Mouse (Mus musculus) mesoderm, embryonic 11.5 days (tissue): ENCODE data around the gene Clasp1.
A peak's percentile ranks its signal among the peaks of the same experiment; 100 is the strongest.

Experiments
- DNase-seq: peaks from one replicate; pipeline ENCODE4 v3.0.0-alpha.2; 2012; ENCODE audit warnings: low read depth, low spot score

The Clasp1 gene

DNA sequence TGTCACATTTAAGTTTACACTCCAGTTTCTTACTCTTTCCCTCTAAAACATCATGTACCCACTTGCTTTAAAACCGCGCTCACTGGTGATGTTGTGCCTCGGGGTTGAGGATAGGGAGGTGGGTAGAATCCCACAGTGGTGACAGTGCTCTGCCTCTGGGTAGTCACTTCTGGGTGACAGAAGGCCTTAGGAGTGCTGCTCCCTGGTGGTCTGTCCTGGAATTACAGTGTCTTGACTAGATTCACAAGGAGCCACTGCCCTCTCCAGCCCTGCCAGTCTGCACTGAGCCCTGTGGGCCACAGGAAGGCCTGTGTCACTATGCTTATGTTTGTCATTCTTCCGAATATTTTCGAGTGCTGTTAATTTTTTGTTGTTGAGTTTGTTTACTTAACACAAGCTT, 109.5 kb downstream of the Clasp1 start:
- DNase-seq = peak; percentile 84

DNA sequence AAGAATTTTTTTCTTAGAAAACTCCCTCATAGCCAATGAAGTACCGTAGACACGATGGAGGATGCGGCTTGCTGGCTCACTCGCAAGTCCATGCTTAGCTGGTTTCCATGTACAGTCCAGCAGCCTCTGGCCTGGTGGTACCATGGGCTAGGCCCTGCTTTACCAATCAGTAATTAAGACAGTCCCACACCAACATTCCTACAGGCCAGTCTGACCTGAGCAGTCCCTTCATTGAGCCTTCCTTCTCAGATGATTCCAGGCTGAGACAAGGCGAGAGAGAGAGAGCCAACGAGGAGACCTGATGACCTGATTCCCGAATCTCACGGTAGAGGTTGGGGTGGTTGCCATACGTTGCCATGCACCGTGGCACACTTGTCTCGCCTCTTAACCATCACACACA, 111.7 kb downstream of the Clasp1 start:
- no peak for DNase-seq

DNA sequence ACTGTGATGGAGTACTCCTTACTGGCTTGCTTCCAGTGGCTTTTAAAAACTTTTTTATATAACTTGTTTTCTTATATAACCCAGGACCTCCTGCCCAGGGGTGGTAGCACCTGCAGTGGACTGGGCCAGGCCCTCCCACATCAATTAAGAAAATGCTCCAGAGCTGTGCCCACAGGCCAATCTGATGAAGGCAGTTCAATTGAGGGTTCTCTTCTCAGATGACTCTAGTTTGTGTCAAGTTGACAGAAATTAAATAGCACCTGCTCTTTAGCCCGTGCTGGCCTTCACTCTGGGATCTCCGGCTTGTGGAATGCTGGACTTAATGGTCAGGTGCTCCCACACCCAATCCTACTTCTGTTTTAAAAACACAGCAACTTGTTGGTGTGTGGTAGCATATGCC, 112.8 kb downstream of the Clasp1 start:
- no peak for DNase-seq

DNA sequence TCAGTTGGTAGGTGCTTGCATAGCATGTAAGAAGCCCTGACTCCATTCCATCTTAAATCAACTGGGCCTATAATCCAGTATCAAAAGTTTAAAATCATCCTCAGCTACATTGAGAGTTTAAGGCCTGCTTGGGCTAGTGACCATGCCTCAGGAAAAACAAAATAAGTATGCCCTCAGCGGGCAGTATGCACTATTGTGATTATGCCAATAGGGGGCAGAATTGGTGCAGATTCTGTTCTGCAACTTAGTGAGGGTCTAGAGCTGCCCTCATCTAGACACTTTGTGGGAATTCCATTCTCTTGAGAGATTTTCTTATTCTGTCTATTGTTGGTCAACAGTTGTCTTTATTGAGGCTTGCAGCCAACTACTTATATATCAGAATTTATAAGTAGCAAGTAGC, 116.9 kb downstream of the Clasp1 start:
- no peak for DNase-seq

DNA sequence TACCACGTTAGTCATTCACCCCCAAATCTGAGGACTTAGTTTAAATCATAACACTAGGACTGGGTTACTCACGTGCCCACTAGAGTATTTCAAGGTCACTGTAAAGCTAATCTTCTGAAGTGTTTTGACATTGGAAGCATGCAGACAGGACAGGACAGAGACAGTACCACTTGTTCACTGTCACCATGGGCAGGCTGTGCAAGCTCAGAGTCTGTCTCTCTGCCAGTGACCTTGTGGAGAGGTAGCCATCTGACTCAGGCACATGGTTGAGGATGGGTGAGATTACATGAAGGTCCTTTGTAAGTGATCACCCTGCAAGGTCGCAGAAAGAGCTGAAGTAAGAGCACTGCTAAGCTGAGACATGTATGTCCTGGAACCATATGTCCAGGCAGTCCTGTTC, 122.1 kb downstream of the Clasp1 start:
- no peak for DNase-seq

DNA sequence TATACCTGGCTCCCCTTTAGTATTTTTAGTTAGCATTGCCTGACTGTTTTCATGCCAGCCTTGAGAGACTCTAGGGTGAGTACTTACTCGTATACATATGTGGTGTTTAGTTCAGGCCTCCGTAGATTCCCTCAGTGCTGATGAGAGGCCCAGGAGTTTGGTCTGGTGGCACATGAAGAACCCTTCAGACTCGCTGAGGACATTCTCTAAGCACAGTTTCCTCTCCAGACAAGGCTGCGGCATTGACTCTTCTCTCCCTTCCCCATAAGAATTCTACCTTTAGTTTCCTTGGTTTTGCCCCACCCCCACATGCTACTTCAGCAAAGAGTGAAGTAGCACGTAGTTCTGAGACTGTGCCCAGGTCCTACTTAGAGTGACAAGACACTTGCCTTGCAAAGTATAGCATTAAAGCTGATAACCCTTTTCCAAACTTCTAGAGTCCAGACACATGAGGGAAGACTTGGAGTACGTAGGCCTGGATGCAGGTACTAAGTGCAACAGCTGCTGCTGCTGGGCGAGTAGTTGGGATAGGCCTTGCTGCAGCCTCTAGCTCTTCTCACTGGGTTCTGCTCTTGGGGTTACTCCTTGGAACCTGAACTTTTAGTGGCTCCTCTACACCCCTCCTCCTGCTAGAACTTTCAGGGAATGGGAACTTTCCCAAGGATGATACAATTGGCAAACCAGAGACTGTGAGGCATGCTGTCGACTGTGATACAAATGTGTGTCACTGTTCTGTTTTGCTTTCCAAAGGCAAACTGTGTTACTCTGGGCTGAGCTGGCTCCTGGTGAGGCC, 123.1 kb downstream of the Clasp1 start:
- DNase-seq = no peak

DNA sequence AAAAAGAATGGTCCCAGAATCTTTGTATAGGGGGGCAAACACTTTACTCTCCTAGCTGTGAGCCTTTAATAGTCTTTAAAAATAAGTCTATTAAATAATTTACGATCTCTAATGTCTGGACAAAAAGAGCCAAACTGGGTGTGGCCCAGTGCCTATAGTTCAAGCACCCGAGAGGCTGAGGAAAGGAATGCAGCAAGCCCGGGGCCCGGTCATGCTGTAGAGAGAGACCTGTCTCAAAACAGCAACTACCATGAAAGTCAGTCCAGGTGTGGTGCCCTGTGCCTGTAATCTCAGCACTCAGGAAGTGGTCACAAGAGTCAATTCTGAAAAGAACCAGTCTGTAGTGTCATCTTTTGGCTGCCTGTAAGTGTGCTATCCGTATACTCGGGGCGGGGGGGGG, 127.4 kb downstream of the Clasp1 start:
- no peak for DNase-seq

DNA sequence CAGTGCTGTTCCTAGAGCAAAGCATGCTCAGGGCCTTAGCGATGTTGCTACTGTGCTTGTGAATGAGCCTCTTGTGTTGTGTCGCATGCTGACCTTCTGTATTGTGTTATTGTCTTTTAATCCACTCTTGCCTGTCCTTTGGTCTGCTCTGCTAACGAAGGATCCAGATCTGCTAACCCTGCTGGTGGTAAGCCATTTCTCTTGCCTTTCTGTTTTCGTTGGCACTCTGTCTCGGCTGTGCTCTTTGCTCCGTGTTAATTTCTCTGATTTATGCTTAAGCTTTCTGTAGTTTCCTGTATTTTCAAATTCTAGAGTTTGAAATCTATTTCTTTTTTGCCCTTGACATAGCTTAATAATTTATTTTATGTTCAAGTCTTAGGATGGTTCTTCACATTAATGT, 134.3 kb downstream of the Clasp1 start:
- no peak for DNase-seq

DNA sequence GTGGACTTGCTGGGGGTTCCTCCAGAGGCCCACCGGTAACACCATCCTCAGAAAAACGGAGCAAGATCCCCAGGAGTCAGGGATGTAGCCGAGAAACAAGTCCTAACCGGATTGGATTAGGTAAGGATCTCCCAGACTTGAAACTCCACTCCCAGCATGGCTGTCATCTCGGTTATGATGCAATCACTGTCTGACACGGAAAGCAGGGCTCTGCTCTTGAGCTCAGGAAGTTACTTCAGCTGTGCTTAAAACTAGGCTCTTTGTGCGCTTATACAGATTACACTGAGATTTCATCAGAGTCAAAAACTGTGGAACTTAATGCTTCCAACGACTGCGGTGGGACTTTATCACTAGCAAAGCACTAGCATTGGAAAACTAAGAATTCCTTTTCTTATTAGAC, 136.5 kb downstream of the Clasp1 start:
- no peak for DNase-seq

DNA sequence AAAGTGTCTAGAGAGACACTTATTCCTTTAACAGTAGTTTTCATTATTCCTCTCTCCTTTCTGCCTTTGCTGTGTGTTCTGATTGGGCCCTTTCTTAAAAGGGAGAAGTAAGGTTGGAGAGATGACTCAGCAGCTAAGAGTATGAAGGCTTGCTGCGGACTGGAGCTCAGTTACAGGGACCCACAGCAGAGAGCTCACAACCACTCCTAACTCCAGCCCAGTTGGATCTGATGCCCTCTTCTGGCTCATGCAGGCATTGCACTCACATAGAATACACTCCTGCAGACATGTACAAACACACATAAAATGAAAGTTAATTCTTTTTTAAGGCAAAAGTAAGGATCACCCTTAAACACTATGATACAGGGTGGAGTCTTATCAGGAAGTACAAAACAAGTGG, 140.4 kb downstream of the Clasp1 start:
- DNase-seq = no peak

DNA sequence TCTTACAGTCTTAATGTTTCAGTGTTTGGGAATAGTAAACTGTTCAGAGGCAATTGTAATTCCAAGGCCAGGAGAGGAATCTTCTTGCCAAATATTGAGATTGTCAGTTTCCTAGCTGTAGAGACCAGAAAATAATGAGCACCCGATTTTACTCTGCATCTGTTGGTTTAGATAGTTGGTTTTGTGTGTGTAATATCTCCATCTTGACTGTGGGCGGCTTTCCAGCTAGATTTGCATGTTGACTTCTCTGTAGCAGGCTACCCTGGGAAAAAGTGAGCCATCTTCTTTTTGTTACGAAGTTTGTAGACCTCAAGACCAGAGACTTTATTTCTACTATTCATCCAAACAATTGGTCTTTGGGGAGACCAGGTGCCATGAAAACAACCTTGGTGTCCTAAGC, 142.4 kb downstream of the Clasp1 start:
- no peak for DNase-seq

DNA sequence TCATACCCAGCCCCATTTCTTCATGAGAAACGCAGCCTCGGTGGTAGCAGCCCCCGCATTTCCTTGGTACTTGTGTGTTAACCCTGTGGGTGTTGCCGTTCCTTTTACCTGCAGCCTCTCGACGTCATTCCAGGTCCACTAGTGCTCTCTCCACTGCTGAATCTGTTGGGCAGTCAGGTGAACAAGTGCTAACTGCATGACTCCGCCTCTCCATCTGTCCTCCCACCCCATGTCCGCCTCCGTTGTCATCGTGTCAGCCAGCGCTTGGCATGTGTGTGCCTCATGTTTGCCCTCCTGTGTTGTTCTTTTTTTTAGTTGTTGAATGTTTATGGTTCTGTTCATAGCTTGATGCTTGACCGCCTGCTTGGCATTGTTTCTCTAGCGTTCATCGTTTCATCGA, 147.2 kb downstream of the Clasp1 start:
- DNase-seq = no peak

DNA sequence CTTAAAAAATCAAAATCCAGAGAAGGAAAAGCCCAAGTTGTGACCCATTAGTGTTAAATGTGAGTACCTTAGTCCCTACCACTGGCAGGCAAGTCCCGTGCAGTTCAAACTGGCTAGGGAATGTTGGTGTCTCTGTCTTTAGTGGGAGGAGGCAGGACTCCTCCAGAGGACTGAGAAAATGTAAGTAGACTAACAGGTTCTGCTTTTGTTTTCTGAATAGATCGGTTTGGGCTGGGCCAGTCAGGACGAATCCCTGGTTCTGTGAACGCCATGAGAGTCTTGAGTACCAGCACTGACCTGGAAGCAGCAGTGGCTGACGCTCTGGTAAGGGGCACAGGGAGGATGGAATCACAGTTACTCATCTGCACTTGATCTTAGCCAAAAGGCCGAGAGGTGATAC, 150.2 kb downstream of the Clasp1 start:
- no peak for DNase-seq

DNA sequence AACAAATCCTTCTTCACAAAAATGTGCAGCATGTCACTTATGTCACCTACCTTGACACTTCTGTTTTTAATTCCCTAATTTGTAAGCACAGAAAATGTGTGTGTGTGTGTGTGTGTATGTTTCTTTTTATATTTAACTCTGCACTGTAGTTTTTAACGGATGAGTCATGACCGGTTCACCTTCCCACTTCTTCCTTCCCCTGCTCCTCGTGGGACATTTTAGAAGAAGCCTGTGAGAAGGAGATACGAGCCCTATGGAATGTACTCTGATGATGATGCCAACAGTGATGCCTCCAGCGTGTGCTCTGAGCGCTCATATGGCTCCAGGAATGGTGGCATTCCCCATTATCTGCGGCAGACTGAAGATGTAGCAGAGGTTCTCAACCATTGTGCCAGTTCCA, 154.0 kb downstream of the Clasp1 start:
- DNase-seq = no peak

DNA sequence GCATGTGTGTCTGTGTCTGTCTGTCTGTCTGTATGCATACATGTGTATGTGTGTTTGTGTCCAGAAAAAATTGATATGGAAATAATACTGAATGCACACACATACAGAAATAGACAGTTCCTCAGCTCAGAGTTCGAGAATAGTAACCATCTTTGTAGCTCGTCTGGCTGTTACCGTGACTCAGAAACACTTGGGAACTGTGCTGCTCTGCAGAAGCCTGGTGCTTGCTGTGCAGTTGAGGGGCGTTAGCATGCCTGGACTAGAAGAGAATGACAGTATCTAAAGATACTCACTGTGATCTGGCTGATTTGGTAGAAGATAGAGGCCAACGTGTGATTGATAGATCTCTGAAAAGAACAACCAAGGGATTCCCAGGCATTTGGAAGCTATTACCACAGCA, 159.9 kb downstream of the Clasp1 start:
- no peak for DNase-seq

DNA sequence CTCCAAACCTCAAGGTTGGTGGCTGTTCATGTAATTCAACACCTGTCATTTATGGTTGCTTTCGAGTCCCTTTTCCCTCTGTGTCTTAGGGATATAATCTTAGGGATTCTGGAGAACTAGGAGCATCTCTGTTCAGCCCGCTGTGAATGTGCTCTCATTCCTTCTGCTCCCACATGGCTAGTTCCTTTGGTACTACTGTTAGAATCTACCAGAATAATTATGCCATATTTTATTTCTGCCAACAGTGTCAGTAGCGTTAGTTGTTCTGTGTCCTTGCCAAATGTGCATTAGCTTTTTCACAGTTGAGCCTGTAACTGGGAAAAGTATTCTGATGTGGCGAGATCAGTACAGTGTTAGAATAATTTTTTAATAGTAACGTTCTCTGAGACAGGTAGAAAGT, 162.3 kb downstream of the Clasp1 start:
- no peak for DNase-seq

DNA sequence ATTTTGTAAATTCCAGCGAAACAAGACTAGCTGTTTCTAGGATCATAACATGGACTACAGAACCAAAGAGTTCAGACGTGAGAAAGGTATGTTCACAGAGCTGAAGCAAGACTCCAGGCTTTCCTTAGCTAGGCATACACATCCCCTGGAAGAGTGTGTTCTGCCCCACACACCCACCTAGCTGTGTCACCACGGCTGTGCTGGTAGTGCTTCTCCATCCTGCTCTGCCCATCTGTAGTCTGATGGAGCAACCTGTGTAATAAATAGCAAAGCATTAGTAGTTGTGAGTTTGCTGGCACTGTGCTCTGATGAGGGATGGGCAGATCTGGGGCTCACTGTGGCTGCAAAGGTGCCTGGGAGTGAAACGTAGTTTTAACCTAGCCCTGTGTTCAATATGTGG, 163.2 kb downstream of the Clasp1 start:
- DNase-seq = no peak

DNA sequence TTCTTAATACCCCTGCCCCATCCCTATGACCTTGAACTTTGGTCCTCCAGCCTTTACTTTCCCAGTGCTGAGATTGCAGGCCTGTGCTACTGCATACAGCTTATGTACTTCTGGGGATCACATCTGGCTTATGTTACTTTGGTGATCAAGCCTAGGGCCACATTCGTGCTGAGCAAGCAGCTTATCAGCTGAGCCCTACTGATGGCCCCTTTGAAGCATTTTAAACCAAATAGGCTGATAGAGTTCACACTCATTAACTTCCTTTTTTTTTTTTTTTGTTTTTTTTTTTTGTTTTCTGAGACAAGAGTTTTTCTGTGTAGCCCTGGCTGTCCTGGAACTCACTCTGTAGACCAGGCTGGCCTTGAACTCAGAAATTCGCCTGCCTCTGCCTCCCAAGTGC, 164.2 kb downstream of the Clasp1 start:
- DNase-seq = no peak

DNA sequence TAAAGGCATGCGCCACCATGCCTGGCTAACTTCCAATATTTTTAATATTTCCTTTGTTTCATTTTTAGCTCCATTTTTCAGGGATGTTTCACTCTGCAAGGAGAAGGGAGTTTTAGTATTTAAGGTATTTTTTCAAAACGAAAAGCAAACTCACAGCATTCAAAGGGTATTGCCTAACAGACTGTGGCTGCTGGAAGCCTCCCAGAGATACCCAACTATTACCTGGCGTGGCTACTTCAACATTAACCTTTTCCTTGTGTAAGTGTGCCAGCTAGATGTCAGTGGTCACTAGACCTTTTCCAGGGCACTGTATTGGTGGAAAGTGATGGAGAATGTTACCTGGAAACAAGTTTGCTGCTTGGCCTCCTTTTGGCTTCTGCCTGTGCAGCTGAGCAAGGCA, 164.6 kb downstream of the Clasp1 start:
- no peak for DNase-seq

DNA sequence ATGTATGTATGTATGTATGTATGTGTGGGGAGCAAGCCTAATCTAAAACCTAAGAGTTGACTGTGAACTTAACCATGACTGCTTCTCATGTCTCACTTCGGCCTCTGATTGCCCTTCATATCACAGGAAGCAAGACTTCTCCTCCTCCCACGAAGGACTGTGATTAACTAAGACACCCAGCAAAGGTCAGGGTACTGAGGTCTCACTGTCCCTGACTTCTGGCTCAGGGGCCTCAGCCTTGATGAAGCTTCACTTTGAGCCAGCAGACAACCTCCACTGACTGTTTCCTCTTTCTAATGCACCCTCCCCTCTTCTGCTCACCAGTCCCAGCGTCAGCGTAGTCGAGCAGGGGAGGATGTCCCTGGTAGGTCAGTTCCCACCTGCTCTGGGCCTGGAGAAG, 166.1 kb downstream of the Clasp1 start:
- DNase-seq = no peak

DNA sequence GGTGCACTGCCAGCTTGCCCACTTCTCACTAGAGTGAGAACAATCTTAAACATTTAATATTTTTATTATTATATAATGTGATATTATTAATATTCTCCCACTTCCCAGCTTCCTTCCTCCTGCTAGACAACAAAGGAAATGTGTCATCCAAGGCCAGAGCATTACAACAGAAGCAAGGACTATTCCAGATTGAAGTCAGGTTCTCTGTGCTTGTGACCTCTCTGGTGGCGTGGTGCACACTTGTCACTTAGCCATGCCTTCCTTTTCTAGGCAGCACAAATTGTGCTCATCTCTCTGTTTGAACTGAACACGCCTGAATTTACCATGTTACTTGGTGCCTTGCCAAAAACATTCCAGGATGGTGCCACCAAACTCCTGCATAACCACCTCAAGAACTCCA, 170.9 kb downstream of the Clasp1 start:
- DNase-seq = no peak

DNA sequence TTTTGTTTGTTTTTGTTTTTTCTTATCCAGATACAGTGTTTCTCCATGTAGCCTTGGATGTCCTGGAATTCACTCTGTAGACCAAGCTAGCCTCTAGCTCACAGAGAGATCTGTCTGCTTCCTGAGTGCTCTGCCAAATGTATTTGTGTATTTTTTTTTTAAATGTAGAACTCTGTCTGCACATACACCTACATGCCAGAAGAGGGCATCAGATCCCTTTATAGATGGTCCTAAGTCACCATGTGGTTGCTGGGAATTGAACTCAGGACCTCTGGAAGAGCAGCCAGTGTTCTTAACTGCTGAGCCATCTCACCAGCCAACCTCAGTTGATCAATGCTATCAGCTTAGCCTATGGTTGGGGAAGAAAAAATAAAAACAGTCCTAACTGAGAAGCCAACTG, 175.7 kb downstream of the Clasp1 start:
- no peak for DNase-seq

DNA sequence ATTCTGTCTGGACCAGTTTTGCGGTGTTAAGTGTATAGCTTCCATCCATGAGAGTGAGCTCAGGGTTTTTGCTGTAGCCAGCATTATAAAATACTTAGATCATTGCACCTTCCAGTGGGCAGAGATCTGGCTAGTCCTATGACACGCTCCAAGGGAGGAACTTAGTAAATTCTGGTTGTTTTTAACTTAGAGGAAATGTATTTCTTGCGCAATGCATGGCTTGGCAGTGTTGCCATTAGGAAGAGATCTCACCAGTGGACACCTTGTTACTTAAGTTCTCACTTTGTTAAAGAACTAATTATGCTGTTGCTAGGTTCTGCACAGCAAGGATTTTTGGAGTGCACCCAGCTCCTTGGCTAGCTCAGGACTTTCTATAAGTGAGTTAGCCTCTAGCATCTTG, 178.8 kb downstream of the Clasp1 start:
- no peak for DNase-seq

DNA sequence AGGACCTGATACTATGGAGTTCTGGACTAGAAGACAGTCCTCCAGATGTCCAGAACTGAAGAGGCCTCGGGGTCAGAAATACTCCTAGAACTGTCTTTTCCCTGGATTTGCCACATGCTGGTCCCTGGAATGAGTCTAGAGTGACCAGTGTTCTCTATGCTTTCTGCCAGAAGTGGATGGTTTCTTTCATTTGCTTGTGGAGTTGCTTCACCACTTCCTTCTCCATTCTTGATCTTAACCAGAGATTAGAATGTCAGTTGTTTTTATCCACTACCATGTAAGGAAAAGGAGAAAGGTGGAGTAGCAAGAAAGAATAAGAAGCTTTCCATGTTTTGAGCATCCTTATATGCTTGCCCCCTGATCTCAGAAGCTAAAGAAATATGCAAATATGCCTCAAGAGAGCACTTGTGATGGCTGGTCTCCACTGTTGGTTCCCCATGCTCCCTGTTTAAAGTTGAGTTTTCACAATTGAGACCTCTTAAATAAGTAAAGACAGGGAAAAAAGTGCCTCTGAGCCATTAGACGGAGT, 191.4 kb downstream of the Clasp1 start:
- no peak for DNase-seq
